Mouse (Mus musculus): ENCODE measurements around the gene Gm17359. TPM values are rescaled to one million over a fixed set of nuclear protein-coding genes. Genes with fewer than 3 reads are reported as not detected.

Gene Gm17359
- polyA plus RNA-seq, 2 experiments: not detected

GRCm38 (mm10) chr3:79342961-79343735, 6.7 kb downstream of the Gm17359 start:
- Histone ChIP-seq H3K9me3 (ENCODE audit: control insufficient read depth, low read length) (no peaks in the 10 kb centered on the region), H3K27ac (no peak overlapping the region), H3K4me2 (ENCODE audit: low read depth) (no peak overlapping the region), H3K4me1 (replicated peaks; ENCODE audit: control insufficient read depth in 2 of 2, insufficient read depth in 2 of 2, low read length in 1 of 2) (0 out of 4 replicates have a peak, but pooled peaks cover 0 to 2% of the 10 kb centered on the region in 2 experiments), H3K4me3 (ENCODE audit: insufficient read depth in 1 of 2, low read depth in 2 of 2, low read length in 2 of 2) (no peak overlapping the region), H3K36me3 (replicated peaks; ENCODE audit: control insufficient read depth, insufficient read depth, low read depth) (no peaks in the 10 kb centered on the region), H3K9ac (replicated peaks) (no peak overlapping the region), H3K27me3 (ENCODE audit: control insufficient read depth, insufficient read depth, low read length) (no peaks in the 10 kb centered on the region)
- DNase-seq (ENCODE audit: low read depth in 3 of 3, low spot score in 3 of 3) (no peak), ATAC-seq (ENCODE audit: insufficient read depth) (no peak)
- TF ChIP-seq CTCF (IDR thresholded peaks at IDR 0.05; ENCODE audit: low read depth) (no peak), EP300 (IDR thresholded peaks at IDR 0.05; ENCODE audit: low read depth) (no peak)
- WGBS (ENCODE audit: insufficient replicate concordance): 65% methylated on average over 17 of the region's 17 CpGs

- Histone ChIP-seq H3K27me3 (ENCODE audit: control insufficient read depth, insufficient read depth, low read length) (no peaks in the 10 kb centered on the region), H3K4me3 (ENCODE audit: insufficient read depth in 1 of 2, low read depth in 2 of 2, low read length in 2 of 2) (no peak overlapping the region), H3K36me3 (replicated peaks; ENCODE audit: control insufficient read depth, insufficient read depth, low read depth) (no peaks in the 10 kb centered on the region), H3K9ac (replicated peaks) (no peak overlapping the region), H3K27ac (no peak overlapping the region), H3K4me1 (replicated peaks; ENCODE audit: control insufficient read depth in 2 of 2, insufficient read depth in 2 of 2, low read length in 1 of 2) (no peaks in the 10 kb centered on the region), H3K4me2 (ENCODE audit: low read depth) (no peak overlapping the region), H3K9me3 (ENCODE audit: control insufficient read depth, low read length) (no peaks in the 10 kb centered on the region)
- no peak for TF ChIP-seq CTCF (IDR thresholded peaks at IDR 0.05; ENCODE audit: low read depth)
- no peak for TF ChIP-seq EP300 (IDR thresholded peaks at IDR 0.05; ENCODE audit: low read depth)
- DNase-seq (ENCODE audit: low read depth in 3 of 3, low spot score in 3 of 3): no peak
- WGBS (ENCODE audit: insufficient replicate concordance): 13% methylated on average over 1 of the region's 1 CpGs
- ATAC-seq (ENCODE audit: insufficient read depth): no peak
These were observed 12.8 kb downstream of the Gm17359 start for GRCm38 (mm10) chr3:79349311-79349710.

GRCm38 (mm10) chr3:79358721-79359120, 22.3 kb downstream of the Gm17359 start:
- Histone ChIP-seq H3K4me2 (ENCODE audit: low read depth) (no peak overlapping the region), H3K27ac (no peak overlapping the region), H3K36me3 (replicated peaks; ENCODE audit: control insufficient read depth, insufficient read depth, low read depth) (no peaks in the 10 kb centered on the region), H3K27me3 (ENCODE audit: control insufficient read depth, insufficient read depth, low read length) (no peaks in the 10 kb centered on the region), H3K9me3 (ENCODE audit: control insufficient read depth, low read length) (no peaks in the 10 kb centered on the region), H3K9ac (replicated peaks) (no peak overlapping the region), H3K4me3 (ENCODE audit: insufficient read depth in 1 of 2, low read depth in 2 of 2, low read length in 2 of 2) (no peak overlapping the region), H3K4me1 (replicated peaks; ENCODE audit: control insufficient read depth in 2 of 2, insufficient read depth in 2 of 2, low read length in 1 of 2) (no peaks in the 10 kb centered on the region)
- no peak for DNase-seq (ENCODE audit: low read depth in 3 of 3, low spot score in 3 of 3)
- ATAC-seq (ENCODE audit: insufficient read depth): no peak
- TF ChIP-seq CTCF (IDR thresholded peaks at IDR 0.05; ENCODE audit: low read depth) (no peak), EP300 (IDR thresholded peaks at IDR 0.05; ENCODE audit: low read depth) (no peak)
- 34% methylated on average over 4 of the region's 4 CpGs for WGBS (ENCODE audit: insufficient replicate concordance)

GRCm38 (mm10) chr3:79360317-79361101, 24.0 kb downstream of the Gm17359 start:
- no peak overlapping the region for H3K4me3 ChIP-seq (ENCODE audit: insufficient read depth in 1 of 2, low read depth in 2 of 2, low read length in 2 of 2)
- ATAC-seq (ENCODE audit: insufficient read depth): no peak
- no peaks in the 10 kb centered on the region for H3K4me1 ChIP-seq (replicated peaks; ENCODE audit: control insufficient read depth in 2 of 2, insufficient read depth in 2 of 2, low read length in 1 of 2)
- DNase-seq (ENCODE audit: low read depth in 3 of 3, low spot score in 3 of 3): no peak
- H3K27ac ChIP-seq: no peak overlapping the region
- H3K27me3 ChIP-seq (ENCODE audit: control insufficient read depth, insufficient read depth, low read length): no peaks in the 10 kb centered on the region
- 32% methylated on average over 15 of the region's 15 CpGs for WGBS (ENCODE audit: insufficient replicate concordance)
- H3K36me3 ChIP-seq (replicated peaks; ENCODE audit: control insufficient read depth, insufficient read depth, low read depth): no peaks in the 10 kb centered on the region
- H3K9me3 ChIP-seq (ENCODE audit: control insufficient read depth, low read length): no peaks in the 10 kb centered on the region
- TF ChIP-seq CTCF (IDR thresholded peaks at IDR 0.05; ENCODE audit: low read depth) (no peak), EP300 (IDR thresholded peaks at IDR 0.05; ENCODE audit: low read depth) (no peak)
- H3K9ac ChIP-seq (replicated peaks): no peak overlapping the region
- H3K4me2 ChIP-seq (ENCODE audit: low read depth): no peak overlapping the region

GRCm38 (mm10) chr3:79366098-79366497, 29.6 kb downstream of the Gm17359 start:
- Histone ChIP-seq H3K27ac (no peak overlapping the region), H3K27me3 (ENCODE audit: control insufficient read depth, insufficient read depth, low read length) (no peaks in the 10 kb centered on the region), H3K4me3 (ENCODE audit: insufficient read depth in 1 of 2, low read depth in 2 of 2, low read length in 2 of 2) (no peak overlapping the region), H3K4me1 (replicated peaks; ENCODE audit: control insufficient read depth in 2 of 2, insufficient read depth in 2 of 2, low read length in 1 of 2) (no peaks in the 10 kb centered on the region), H3K4me2 (ENCODE audit: low read depth) (no peak overlapping the region), H3K36me3 (replicated peaks; ENCODE audit: control insufficient read depth, insufficient read depth, low read depth) (no peaks in the 10 kb centered on the region), H3K9ac (replicated peaks) (no peak overlapping the region), H3K9me3 (ENCODE audit: control insufficient read depth, low read length) (no peaks in the 10 kb centered on the region)
- 45% methylated on average over 8 of the region's 8 CpGs for WGBS (ENCODE audit: insufficient replicate concordance)
- no peak for TF ChIP-seq CTCF (IDR thresholded peaks at IDR 0.05; ENCODE audit: low read depth)
- TF ChIP-seq EP300 (IDR thresholded peaks at IDR 0.05; ENCODE audit: low read depth): no peak
- ATAC-seq (ENCODE audit: insufficient read depth) (no peak), DNase-seq (ENCODE audit: low read depth in 3 of 3, low spot score in 3 of 3) (no peak)

Data from liver, embryonic 14.5 days (tissue).